Mouse (Mus musculus) layer of hippocampus, adult 9-10 months (tissue): ENCODE results near the gene Dnajc1.

Experiments
- DNase-seq: peaks from one replicate; pipeline ENCODE4 v3.0.0; 2022; ENCODE audit warnings: low spot score

Gene Dnajc1

DNA sequence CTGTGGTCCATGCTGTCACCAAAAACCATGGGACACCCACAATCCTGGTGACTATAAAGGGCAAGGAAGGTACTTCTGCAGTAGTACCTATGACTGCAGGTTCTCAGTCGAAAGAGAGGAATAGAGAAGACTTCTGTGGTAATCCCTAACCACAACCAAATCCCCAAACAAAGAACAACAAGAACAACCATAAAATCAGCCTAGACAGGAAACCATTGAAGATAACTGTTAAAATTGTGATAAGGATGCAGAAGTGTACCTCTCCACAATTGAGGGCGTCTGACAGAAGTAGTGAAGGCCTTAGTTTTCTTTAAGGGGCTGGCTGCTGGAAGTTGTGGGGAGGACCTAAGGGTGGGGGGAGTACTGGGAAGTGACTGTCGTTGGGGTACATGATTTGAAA is 91.7 kb downstream of the Dnajc1 start:
- no peak for DNase-seq

DNA sequence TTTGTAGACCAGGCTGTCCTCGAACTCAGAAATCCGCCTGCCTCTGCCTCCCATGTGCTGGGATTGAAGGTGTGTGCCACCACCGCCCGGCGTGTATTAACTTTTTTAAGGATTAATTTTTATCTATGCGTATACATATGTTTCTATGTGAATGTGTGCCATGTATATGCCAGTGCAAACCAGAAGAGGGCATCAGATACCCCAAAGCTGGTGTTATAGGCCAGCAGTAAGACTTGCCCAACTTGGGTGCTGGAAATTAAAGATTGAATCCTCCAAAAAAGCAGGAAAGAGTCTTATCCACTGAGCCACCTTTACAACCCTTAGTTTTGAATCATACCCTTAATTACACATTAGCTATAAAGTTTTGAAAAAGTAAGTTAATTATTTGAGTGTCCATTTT is 107.5 kb downstream of the Dnajc1 start:
- no peak for DNase-seq

- DNase-seq = no peak
These were observed 126.9 kb downstream of the Dnajc1 start for GRCm38 (mm10) chr2:18265736-18266135.

- DNase-seq = no peak
These were observed 128.1 kb downstream of the Dnajc1 start for GRCm38 (mm10) chr2:18264579-18264978.

- DNase-seq = no peak
These were observed 130.3 kb downstream of the Dnajc1 start for GRCm38 (mm10) chr2:18262298-18262697.

GRCm38 (mm10) chr2:18249224-18249623 is 143.4 kb downstream of the Dnajc1 start:
- no peak for DNase-seq

DNA sequence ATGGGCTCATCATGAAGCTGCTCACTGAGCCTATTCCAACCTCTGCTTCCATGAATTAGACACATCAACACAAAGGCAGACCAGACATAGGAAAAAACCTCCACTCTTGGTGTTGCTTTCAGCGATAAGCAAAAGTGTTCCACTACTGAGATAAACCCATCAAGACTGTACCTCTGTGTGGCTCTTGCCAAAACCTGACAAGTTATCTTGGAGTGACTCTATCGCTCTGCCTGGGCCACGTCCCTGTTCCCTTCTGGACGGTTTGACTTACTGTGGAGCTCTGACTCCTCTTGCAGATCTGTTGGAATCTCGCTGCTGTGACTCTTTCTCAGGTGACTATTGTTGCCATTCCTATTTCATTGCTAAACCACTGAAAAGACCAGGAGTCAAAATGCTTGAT is 157.1 kb downstream of the Dnajc1 start:
- no peak for DNase-seq

DNA sequence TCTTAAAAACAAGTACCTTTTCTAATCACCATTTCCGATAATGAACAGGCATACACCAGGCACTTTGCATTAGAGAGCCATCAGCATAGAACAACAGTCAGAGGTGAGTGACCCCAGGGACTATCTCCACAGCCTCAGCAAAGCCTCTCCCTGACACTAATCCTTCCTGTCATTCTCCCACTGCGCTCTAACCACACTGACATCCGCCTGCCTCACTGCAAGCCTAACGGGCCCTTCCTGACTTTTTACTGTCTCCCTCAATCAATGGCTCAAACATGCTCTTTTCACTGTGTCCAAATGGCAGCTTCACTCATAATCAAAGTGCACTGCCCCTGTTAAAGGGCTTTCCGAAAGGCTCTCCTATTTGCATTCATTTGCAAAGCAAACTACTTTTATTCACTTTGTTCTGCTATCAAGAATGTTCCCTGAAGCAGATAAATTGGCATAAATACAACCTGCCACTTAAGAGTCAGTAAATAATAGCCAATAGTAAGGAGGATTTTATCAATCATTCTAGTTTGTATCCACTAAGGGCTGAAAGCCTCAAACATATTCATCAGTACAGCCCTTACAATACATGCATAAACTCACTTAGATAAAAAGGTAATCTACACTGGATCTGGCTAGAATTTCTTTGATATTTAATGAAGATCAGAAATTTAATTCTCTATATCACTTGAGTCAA is 159.6 kb downstream of the Dnajc1 start:
- DNase-seq = no peak

GRCm38 (mm10) chr2:18231143-18231542 is 161.5 kb downstream of the Dnajc1 start:
- no peak for DNase-seq

GRCm38 (mm10) chr2:18229279-18229678 is 163.4 kb downstream of the Dnajc1 start:
- DNase-seq = no peak

- no peak for DNase-seq
These were observed 164.1 kb downstream of the Dnajc1 start for GRCm38 (mm10) chr2:18228486-18229062.

DNA sequence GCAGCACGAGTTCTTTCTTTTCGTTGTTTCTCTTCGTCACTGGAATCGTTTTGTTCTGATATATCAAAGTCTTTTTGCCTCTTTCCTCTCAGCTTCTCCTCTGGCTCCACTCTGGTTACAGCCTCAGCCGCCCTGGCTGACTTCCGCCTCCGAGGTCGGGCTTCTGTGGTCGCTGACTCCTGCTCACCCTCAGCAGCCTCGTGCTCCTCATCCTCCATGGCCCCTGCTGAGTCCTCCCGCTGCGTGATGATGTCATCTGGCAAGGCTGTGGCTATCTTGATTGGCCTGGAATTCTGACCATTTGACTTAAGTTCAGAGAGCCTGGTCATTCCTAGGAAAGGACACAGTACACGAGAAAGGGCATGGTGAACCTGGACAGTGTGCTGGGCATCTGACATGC is 173.1 kb downstream of the Dnajc1 start:
- no peak for DNase-seq

- DNase-seq = no peak
These were observed 173.5 kb downstream of the Dnajc1 start for GRCm38 (mm10) chr2:18219136-18219535.

DNA sequence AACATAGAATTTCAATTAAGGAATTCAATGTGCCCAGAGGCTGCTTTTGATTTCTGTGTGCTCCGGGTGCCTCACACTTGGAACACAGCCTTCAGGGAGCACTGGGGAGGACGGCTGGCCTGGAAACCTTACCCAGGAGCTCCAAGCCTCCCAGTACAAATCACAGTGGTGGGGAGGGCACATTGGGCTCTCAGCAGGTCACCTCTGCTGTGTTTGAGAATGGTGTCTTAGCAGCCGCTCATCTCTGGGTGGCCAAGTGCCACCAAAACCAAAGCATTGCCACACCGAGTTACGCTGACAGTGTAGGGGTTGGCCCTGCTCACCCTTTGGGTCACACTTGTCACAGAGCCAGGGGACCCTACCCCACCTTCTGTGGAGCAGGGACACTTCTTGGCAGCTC is 174.1 kb downstream of the Dnajc1 start:
- no peak for DNase-seq

DNA sequence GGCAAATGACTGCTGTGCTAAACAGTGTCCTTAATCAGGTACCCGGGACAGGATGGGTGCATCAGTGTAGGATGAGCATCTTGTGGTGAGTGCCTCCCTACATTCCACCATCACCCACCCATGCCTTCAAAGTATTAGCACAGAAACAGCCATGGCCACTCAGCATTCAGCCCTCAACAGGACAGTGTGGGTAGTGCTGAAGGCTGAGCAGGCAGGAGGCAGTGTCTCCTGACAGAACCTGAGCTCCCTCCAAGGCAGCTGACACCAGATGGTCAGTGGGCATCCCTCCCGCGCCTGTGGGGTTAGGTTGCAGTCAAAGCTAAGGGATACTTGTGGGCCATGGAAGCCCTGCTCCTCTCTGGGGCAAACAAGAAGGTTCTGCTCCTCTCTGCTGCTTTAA is 174.8 kb downstream of the Dnajc1 start:
- DNase-seq = no peak

DNA sequence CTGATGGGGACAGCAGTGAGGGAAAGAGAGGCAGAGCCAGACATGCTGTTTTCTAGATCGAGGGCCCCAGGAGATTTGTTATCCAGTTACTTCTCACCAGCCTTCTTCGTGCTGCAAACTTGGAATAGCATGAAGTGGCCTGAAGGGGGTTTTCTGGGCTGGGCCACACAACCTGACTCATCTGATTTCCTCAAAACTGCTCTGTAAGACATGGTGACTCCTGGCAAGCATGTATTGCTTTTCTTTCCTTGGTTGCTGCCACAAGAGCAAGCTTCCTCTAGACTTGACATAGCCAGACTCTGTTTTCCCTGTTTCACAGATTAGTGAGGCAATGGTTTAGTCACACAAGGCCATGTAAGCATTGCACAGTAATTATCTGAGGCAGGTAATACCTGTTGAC is 178.6 kb downstream of the Dnajc1 start:
- DNase-seq = no peak

- no peak for DNase-seq
These were observed 182.7 kb downstream of the Dnajc1 start for GRCm38 (mm10) chr2:18209948-18210347.

GRCm38 (mm10) chr2:18209211-18209823 is 183.3 kb downstream of the Dnajc1 start:
- no peak for DNase-seq

- DNase-seq = no peak
These were observed 184.1 kb downstream of the Dnajc1 start for GRCm38 (mm10) chr2:18208578-18208977.

DNA sequence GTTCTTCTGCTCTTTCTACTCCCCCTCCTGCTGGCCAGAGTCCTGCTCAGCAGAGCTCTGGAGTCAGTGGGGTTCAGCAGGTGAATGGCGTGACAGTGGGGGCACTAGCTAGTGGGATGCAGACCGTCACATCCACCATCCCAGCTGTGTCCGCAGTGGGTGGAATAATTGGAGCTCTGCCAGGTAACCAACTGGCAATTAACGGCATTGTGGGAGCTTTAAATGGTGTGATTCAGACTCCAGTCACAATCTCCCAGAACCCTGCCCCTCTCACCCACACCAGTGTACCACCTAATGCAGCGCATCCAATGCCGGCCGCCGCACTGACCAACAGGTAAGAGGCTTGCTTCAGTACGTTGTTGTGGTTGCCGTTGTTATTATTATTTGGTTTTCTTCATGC is 185.8 kb downstream of the Dnajc1 start:
- DNase-seq = no peak

GRCm38 (mm10) chr2:18205118-18205517 is 187.5 kb downstream of the Dnajc1 start:
- DNase-seq = no peak

GRCm38 (mm10) chr2:18202923-18203322 is 189.7 kb downstream of the Dnajc1 start:
- no peak for DNase-seq

- no peak for DNase-seq
These were observed 190.7 kb downstream of the Dnajc1 start for GRCm38 (mm10) chr2:18201820-18202462.
